Mouse (Mus musculus) urinary bladder, postnatal 4 days (tissue): Measurements from ENCODE around the gene Mecom.

Experiments
- DNase-seq, 2 experiments: peaks; one replicate each; pipeline ENCODE4 v3.0.0; 2021 to 2022; ENCODE audit warnings: low spot score in 2 of 2

Gene Mecom

GRCm38 (mm10) chr3:30514051-30514754, 33.6 kb downstream of the Mecom start:
- no peak for DNase-seq

DNA sequence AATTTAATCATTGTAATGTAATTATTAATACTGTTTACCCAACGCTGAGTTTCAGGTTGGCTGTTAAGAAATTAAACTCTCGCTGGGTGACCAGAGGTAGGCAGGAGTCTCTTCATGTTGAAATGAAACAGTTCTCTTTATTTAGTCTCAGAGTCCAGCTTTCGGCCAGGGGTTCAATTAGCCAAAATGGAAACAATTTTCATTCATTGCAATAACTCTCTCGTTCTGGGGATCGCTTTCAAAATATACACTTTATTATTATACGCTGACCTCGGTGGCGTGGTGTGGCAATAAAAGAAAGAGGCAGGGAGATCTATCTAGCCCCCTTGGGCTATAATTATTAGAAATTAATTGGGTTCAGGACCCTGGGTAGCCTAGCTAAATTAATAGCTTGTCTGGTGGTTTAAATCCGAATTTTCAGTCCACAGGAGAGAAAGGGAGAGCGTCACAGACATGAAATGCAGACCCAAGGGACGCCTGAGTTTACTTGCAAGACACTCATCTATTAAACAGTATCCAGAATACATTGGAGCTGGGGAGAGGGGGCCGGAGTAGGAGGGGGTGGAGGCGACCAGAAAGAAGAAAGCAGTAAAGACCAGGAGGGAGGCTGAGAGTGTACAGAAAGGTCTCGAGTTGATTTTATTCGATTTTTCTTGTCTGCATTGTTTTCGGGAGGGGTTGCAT, 34.4 kb downstream of the Mecom start:
- DNase-seq, result no peak

GRCm38 (mm10) chr3:30512459-30513030, 35.3 kb downstream of the Mecom start:
- DNase-seq, result no peak

- no peak for DNase-seq
These were observed 36.0 kb downstream of the Mecom start for GRCm38 (mm10) chr3:30511796-30512195.

- no peak for DNase-seq
These were observed 36.7 kb downstream of the Mecom start for GRCm38 (mm10) chr3:30511062-30511640.

DNA sequence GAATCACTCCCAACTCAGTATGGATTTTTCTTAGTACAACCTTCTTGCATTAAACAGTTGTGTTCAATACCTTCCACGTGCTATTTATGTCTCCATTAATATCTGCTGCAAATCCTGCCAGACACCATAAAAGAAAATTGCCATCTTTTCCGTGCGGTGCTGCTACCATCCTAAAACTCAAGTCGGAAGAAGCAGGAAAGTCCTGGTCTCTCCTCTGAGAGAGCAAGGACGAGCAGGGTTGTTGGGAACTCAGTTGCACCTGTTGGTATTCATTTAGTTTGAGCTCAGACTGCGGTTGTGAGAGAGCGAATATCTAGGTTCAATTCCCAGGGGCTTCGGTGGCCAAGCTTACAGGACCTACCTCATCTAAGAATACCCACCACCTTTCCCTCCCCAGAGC, 37.2 kb downstream of the Mecom start:
- no peak for DNase-seq

DNA sequence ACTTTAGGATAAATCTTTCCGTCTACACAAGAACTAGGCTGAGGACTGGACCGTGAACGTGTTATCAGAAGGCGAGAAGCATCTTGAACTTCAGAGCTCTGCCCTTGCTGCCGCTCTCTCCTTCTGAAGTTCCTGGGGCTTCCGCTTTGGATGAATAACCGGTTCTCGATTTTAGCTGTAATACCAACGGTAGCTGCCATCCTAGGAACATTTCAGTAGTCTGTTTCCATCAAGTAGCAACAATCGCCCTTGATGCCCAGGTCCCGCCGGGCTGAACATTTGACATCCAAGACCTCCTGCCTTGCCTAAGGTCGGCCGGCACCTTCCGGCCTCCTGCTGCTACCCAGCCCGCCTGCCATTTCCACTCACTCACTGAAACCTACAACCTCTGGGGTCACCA, 37.7 kb downstream of the Mecom start:
- no peak for DNase-seq

GRCm38 (mm10) chr3:30508930-30509910, 38.6 kb downstream of the Mecom start:
- peak in 1 of 2 experiments; percentile 26 for DNase-seq

DNA sequence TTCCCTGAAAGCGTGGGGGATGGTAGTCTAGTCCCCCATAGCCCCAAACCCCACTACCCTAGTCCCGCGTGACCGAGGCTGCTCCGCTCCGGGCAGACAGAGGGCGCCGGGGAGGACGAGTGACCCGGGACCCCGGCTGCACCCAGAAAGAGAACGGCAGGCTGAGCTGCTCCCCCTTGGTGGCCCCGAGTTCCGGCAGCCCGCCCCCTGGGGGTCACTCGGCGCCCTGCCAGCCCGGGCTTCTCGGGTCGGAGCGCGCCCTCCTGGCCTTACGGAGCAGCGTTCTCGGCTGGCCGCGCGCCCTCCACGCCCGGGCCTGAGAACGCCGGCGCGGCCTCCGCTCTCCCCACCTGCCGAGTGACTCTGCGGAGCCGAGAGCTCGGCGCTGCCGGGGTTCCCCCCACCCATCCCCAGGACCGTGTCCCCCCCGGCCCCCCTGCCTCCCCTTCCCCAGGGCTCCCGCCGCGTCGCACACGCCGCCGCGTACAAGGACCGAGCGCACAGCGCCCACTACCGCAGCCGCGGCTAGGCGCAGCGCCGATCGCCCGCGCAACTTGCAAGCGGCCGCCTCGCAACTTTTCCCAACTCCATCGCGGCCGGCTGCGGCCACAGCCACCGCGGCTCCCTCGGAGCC, 39.4 kb downstream of the Mecom start:
- peak; percentile 76 to 80 for DNase-seq

- DNase-seq, result peak in 1 of 2 experiments; percentile 28
These were observed 40.1 kb downstream of the Mecom start for GRCm38 (mm10) chr3:30507576-30508295.

DNA sequence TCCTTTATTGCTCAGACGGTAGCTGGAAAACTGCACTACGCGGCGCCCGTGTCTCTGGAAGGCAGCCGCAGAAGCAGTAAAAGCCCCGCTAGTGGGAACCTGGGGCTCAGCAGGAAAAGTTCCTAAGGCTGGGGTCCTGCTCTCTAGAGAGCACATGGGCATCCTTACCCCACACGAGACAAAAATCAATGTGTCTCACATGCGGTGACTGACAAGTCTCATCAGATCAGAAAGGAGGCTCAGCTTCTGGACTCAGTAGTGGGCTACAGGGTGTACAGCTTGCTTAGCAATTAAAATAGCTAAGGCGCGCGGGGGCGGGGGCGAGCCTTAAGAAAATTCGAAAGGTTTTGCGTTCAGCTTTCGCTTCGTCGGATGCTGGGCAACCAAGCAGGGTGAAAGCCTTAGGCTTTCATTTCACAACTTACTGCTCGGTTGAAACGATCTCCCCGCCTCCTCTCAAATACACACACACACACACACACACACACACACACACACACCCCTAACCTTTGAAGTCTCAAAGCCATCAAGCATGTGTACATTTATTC, 40.7 kb downstream of the Mecom start:
- no peak for DNase-seq

DNA sequence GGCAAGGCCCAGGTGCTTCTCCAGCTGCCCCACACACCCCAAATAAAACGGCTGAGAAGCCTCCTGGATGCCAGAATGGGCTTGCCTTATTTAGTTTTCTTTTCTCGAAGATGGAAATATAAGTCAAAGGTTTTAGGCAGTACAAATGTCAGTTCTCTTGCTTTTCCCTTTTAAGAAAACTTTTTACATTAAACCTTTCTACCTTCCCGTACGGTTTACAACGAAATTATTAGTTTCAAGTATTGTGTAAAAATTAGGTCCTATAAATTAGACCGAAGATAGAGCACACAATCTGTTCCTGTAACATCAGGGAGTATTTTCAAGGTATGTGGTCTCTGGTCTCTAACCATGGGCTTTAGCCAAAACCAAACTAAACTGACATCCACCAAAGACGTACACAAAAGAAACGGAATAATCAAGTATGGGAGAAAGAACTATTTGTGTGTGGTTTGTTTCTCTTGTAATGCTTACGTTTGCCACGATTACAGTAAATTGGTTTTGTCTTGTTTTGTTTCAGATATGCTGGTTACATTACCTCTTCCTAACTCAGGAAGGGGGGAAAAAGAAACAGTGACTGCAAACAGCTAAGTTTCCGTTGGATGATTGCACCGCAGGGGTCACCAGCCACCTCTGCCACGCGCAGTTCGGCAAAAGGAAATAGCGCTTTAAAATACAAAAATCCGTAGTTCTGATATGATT, 41.3 kb downstream of the Mecom start:
- DNase-seq, result no peak

- DNase-seq, result no peak
These were observed 42.0 kb downstream of the Mecom start for GRCm38 (mm10) chr3:30505741-30506251.

DNA sequence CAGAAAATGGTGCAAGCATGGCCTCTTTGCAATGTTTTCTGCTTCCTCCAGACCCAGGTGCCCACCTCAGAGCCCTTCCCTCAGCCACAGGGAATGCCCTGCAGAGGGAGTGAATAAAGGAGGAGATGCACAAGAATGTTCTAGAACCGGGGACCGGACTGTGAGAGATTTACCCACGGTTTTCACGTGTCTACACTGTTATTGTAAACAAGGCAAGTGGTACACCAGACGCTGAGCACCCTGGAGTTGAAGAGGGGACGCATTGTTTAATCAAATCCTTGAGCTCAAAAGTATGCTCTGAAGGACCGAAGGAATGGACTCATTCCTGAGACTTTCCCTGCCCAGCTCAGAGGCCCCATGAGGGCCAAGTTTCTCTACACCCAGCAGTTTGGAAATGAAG, 43.2 kb downstream of the Mecom start:
- DNase-seq, result no peak

DNA sequence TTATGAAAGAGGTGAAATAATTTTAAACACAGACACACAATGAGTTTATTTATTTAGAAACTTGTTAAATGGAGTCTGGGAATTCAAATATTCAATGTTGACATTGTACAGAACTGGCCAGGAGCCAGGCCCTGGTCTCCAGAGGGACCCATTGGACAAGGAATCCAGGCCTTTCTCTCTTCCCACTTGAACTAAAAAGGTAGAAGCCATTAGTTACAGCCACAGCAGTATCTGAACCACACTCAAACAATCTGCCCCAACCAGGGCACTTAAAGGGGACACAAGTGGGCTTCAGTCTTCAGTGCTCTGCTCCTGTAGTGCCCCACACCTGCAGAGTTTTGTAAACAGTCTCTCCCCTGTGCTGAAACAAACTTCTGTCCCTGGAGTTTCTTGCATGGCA, 44.0 kb downstream of the Mecom start:
- DNase-seq, result no peak

DNA sequence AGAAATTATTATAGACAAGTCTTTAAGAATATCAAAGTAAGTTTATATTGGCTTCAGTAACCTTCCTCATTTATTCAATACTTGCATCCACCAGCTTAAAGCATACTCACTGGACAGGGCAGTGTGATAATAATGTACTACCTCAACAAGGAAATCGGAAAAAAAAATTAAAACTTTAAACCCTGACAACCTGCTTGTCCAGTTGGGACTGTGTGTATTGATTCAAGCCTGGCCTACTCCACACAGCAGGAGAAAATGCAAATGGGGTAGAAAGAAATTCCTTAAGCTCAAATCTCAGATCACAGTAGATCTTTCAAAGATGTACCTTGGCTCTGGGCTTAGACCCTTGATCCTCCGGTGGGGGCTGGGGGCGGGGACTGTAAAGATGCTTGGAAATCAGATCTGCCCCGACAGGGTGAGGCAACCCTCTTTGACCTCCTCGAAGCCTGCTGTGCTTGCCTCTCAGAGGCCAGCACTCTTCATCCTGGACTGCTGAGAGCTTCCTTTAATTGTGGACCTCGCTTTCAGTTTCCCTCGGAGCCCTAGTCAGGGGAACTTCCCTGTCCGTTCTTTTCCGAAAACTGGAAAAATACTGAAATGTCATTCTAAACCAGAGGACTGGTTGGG, 49.5 kb downstream of the Mecom start:
- DNase-seq, result no peak

GRCm38 (mm10) chr3:30494371-30494770, 53.4 kb downstream of the Mecom start:
- DNase-seq, result no peak

DNA sequence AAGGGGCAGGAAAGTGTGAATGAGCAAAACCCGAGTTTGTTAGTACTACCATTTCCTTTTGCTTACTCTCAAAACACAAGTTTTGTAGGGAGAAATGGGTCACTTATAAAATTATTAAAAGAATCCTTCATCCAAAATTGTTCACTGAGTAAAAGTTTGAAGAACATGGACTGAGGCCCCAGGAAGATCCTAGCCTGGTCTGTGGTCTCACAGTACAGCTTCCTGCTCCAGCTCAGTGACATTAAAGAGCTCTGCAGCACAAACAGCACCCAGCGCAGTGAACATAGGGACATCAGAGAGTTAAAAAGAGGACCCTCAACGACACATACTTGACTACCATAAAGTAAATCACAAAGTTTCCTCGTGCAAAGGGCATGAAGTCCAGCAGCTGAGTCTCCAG, 59.0 kb downstream of the Mecom start:
- DNase-seq, result no peak

DNA sequence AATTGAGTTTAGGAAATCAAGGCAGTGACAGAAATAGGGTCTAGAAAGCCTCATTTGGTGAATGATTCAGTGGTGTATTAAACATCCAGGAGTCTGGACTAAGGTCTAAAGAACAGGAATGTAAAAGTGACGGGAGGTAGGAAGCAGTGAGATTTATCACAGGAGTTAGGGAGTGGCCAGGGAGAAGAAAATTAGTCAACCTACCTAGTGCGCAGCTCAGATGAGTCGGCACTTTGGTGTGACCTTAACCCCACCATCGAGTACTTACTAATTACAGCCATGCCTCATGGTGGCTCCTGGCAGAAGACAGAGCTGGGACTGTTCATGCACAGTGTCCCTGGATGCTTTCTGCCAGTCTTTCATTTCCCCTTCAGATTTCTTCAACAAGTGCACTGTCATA, 61.4 kb downstream of the Mecom start:
- no peak for DNase-seq
